Mouse (Mus musculus) CH12.LX (cell line): ENCODE measurements around the gene Padi3. TPM values are rescaled to one million over a fixed set of nuclear protein-coding genes. Genes with fewer than 3 reads are reported as not detected.

Experiments used
- DNase-seq: peaks from one replicate; pipeline ENCODE4 v3.0.0-alpha.2; 2013; ENCODE audit errors: extremely low read depth
- H3K27ac ChIP-seq: 2 replicates; pipeline ENCODE4 v1.5.1; 2012; ENCODE audit warnings: low read depth, mild to moderate bottlenecking, control low read depth, moderate library complexity; ENCODE audit not compliant: insufficient read depth
- H3K27me3 ChIP-seq: replicated peaks from 2 replicates; pipeline ENCODE3; 2012; ENCODE audit warnings: inconsistent platforms
- H3K36me3 ChIP-seq, 2 experiments: replicated peaks in 1 of 2; 2 replicates each; pipeline versions ENCODE3 to v1.6.1; 2012; ENCODE audit warnings: inconsistent platforms in 1 of 2, low read length in 1 of 2, mild to moderate bottlenecking in 1 of 2, mixed read lengths in 1 of 2, moderate library complexity in 1 of 2; ENCODE audit not compliant: control insufficient read depth in 1 of 2, insufficient read depth in 1 of 2
- H3K4me1 ChIP-seq, 2 experiments: 2 replicates each; pipeline ENCODE4 v1.6.1; 2012; ENCODE audit warnings: inconsistent platforms in 1 of 2, moderate library complexity in 1 of 2; ENCODE audit not compliant: insufficient read depth in 2 of 2, control insufficient read depth in 1 of 2
- H3K4me2 ChIP-seq: 2 replicates; pipeline ENCODE4 v1.6.1; 2012; ENCODE audit warnings: low read depth, mild to moderate bottlenecking, control low read depth; ENCODE audit not compliant: poor library complexity, insufficient read depth, severe bottlenecking
- H3K4me3 ChIP-seq, 3 experiments: fragments of 150-350 bp in 1 of 3; sonication (generic) in 1 of 3; replicated peaks in 1 of 3; 2 replicates each; pipeline versions ENCODE3 to v1.5.1; 2011 to 2012; ENCODE audit warnings: low read depth in 2 of 3, low read length in 2 of 3, mild to moderate bottlenecking in 2 of 3, moderate library complexity in 2 of 3, control low read depth in 1 of 3, improper control_type of control experiment in 1 of 3, inconsistent platforms in 1 of 3, mixed read lengths in 1 of 3; ENCODE audit not compliant: poor library complexity in 1 of 3
- H3K79me2 ChIP-seq: replicated peaks from 2 replicates; pipeline ENCODE4 v1.6.1; 2012; ENCODE audit warnings: mild to moderate bottlenecking, moderate library complexity; ENCODE audit not compliant: control insufficient read depth, poor library complexity, insufficient read depth, severe bottlenecking; ENCODE audit errors: extremely low read depth
- H3K9ac ChIP-seq: 2 replicates; pipeline ENCODE4 v1.6.1; 2012; ENCODE audit warnings: low read depth, mild to moderate bottlenecking, control low read depth, moderate library complexity; ENCODE audit not compliant: insufficient read depth
- H3K9me3 ChIP-seq: replicated peaks from 2 replicates; pipeline ENCODE3; 2012; ENCODE audit warnings: low read length, inconsistent platforms, mixed read lengths
- BHLHE40 ChIP-seq: IDR thresholded peaks from 2 replicates; pipeline ENCODE4 v1.6.1; 2011; ENCODE audit warnings: mild to moderate bottlenecking, low read depth, low read length, improper control_type of control experiment
- CHD1 ChIP-seq: IDR thresholded peaks from 2 replicates; pipeline ENCODE4 v1.6.1; 2012; ENCODE audit warnings: low read depth, low read length, improper control_type of control experiment, inconsistent platforms
- CHD2 ChIP-seq: IDR thresholded peaks from 2 replicates; pipeline ENCODE4 v1.6.1; 2011; ENCODE audit warnings: low read length, improper control_type of control experiment
- CTCF ChIP-seq, 2 experiments: IDR thresholded peaks in 1 of 2; conservative IDR thresholded peaks in 1 of 2; 2 replicates each; pipeline ENCODE4 v1.5.1; 2011 to 2012; ENCODE audit warnings: low read depth in 2 of 2, low read length in 2 of 2, improper control_type of control experiment in 1 of 2, inconsistent platforms in 1 of 2, mild to moderate bottlenecking in 1 of 2, moderate library complexity in 1 of 2
- E2F4 ChIP-seq: IDR thresholded peaks from 2 replicates; pipeline ENCODE4 v1.6.1; 2011; ENCODE audit warnings: low read depth, low read length, improper control_type of control experiment; ENCODE audit not compliant: insufficient replicate concordance
- ELF1 ChIP-seq: IDR thresholded peaks from 2 replicates; pipeline ENCODE4 v1.6.1; 2014; ENCODE audit warnings: low read depth, mild to moderate bottlenecking, inconsistent platforms, low read length, improper control_type of control experiment
- EP300 ChIP-seq: IDR thresholded peaks from 2 replicates; pipeline ENCODE4 v1.6.1; 2011; ENCODE audit warnings: low read length, improper control_type of control experiment
- GABPA ChIP-seq: IDR thresholded peaks from 2 replicates; pipeline ENCODE4 v1.6.1; 2012; ENCODE audit warnings: low read depth, low read length, improper control_type of control experiment, inconsistent platforms; ENCODE audit not compliant: insufficient replicate concordance
- JUN ChIP-seq: IDR thresholded peaks from 2 replicates; pipeline ENCODE4 v1.6.1; 2011; ENCODE audit warnings: low read depth, mild to moderate bottlenecking, low read length, improper control_type of control experiment, moderate library complexity; ENCODE audit not compliant: insufficient read depth
- JUND ChIP-seq: conservative IDR thresholded peaks from 2 replicates; pipeline ENCODE4 v1.6.1; 2011; ENCODE audit warnings: low read depth, low read length, improper control_type of control experiment
- KAT2A ChIP-seq: IDR thresholded peaks from 2 replicates; pipeline ENCODE4 v1.6.1; 2012; ENCODE audit warnings: low read length, improper control_type of control experiment, inconsistent platforms; ENCODE audit not compliant: insufficient replicate concordance
- MAFK ChIP-seq: IDR thresholded peaks from 2 replicates; pipeline ENCODE4 v1.6.1; 2011; ENCODE audit warnings: low read length, improper control_type of control experiment; ENCODE audit not compliant: insufficient replicate concordance
- MAX ChIP-seq: IDR thresholded peaks from 2 replicates; pipeline ENCODE4 v1.6.1; 2011; ENCODE audit warnings: low read length, improper control_type of control experiment
- MAZ ChIP-seq: IDR thresholded peaks from 2 replicates; pipeline ENCODE4 v1.6.1; 2012; ENCODE audit warnings: low read depth, mild to moderate bottlenecking, inconsistent platforms, low read length, improper control_type of control experiment, moderate library complexity
- MXI1 ChIP-seq: IDR thresholded peaks from 2 replicates; pipeline ENCODE4 v1.6.1; 2011; ENCODE audit warnings: mild to moderate bottlenecking, low read depth, low read length, improper control_type of control experiment
- POLR2A ChIP-seq: IDR thresholded peaks from 2 replicates; pipeline ENCODE4 v1.6.1; 2011; ENCODE audit warnings: low read depth, mild to moderate bottlenecking, improper control_type of control experiment, low read length
- POLR2AphosphoS2 ChIP-seq: IDR thresholded peaks from 2 replicates; pipeline ENCODE4 v1.6.1; 2011; ENCODE audit warnings: low read depth, low read length, improper control_type of control experiment
- RAD21 ChIP-seq: IDR thresholded peaks from 2 replicates; pipeline ENCODE4 v1.6.1; 2011; ENCODE audit warnings: low read depth, mild to moderate bottlenecking, low read length, improper control_type of control experiment, moderate library complexity
- RCOR1 ChIP-seq: conservative IDR thresholded peaks from 2 replicates; pipeline ENCODE4 v1.6.1; 2012; ENCODE audit warnings: low read depth, mild to moderate bottlenecking, inconsistent platforms, low read length, improper control_type of control experiment
- SMC3 ChIP-seq: IDR thresholded peaks from 2 replicates; pipeline ENCODE4 v1.6.1; 2011; ENCODE audit warnings: low read depth, low read length, improper control_type of control experiment
- TBP ChIP-seq: conservative IDR thresholded peaks from 2 replicates; pipeline ENCODE4 v1.6.1; 2011; ENCODE audit warnings: low read depth, low read length, improper control_type of control experiment
- TCF12 ChIP-seq: IDR thresholded peaks from 2 replicates; pipeline ENCODE4 v1.6.1; 2014; ENCODE audit warnings: low read depth, mild to moderate bottlenecking, inconsistent platforms, low read length, improper control_type of control experiment
- UBTF ChIP-seq: IDR thresholded peaks from 2 replicates; pipeline ENCODE4 v1.6.1; 2012; ENCODE audit warnings: low read depth, mild to moderate bottlenecking, inconsistent platforms, low read length, improper control_type of control experiment, moderate library complexity
- USF1 ChIP-seq: IDR thresholded peaks from 2 replicates; pipeline ENCODE4 v1.6.1; 2014; ENCODE audit warnings: low read depth, mild to moderate bottlenecking, inconsistent platforms, low read length, improper control_type of control experiment
- USF2 ChIP-seq: conservative IDR thresholded peaks from 2 replicates; pipeline ENCODE4 v1.6.1; 2011; ENCODE audit warnings: low read depth, low read length, improper control_type of control experiment
- ZC3H11A ChIP-seq: IDR thresholded peaks from 2 replicates; pipeline ENCODE4 v1.6.1; 2012; ENCODE audit warnings: low read depth, mild to moderate bottlenecking, inconsistent platforms, low read length, improper control_type of control experiment
- ZKSCAN1 ChIP-seq: IDR thresholded peaks from 2 replicates; pipeline ENCODE4 v1.6.1; 2012; ENCODE audit warnings: low read depth, inconsistent platforms, low read length, improper control_type of control experiment, borderline replicate concordance
- dilution Hi-C: fragments of 300-500 bp; cut with MboI; formaldehyde crosslinking; loops from 2 replicates; pipeline ENCODE4 v1.14.3; 2020; ENCODE audit warnings: low sequenced_read_pairs; ENCODE audit not compliant: extremely low pct_unique_long_range_greater_than_20kb, extremely low pct_ligation_motif_present
- in situ Hi-C: fragments of 300-500 bp; cut with MboI; formaldehyde crosslinking; loops from 3 replicates; pipeline ENCODE4 v1.14.3; 2019; ENCODE audit warnings: low sequenced_read_pairs, low pct_ligation_motif_present, low pct_unique_long_range_greater_than_20kb, mixed read lengths
- polyA plus RNA-seq: library from polyadenylated mRNA; unstranded; fragments of >175 nt; gene quantifications from 2 replicates; pipeline ENCODE4 v1.2.1, GENCODE M21; 2012; ENCODE audit warnings: low read depth; ENCODE audit not compliant: insufficient read length
- total RNA-seq, 2 experiments: library from RNA; depleted of rRNA; stranded (reverse); fragments of 300-350 nt in 1 of 2; fragments of >200 nt in 1 of 2; gene quantifications; 2 replicates each; pipeline ENCODE4 v1.2.3; 2012 to 2014

Padi3 gene
- total and polyA plus RNA-seq, 3 experiments, result 0.10 to 0.17 (median 0.11) TPM

GRCm38 (mm10) chr4:140785217-140785616 lies 25.2 kb downstream of the Padi3 start:
- Histone ChIP-seq H3K4me1 (no peaks in the 10 kb centered on the region), H3K9me3 (peaks cover 25% of the 10 kb centered on the region), H3K79me2 (no peaks in the 10 kb centered on the region), H3K9ac (no peak overlapping the region), H3K27me3 (peaks cover 32% of the 10 kb centered on the region), H3K4me3 (no peak overlapping the region), H3K4me2 (no peak overlapping the region), H3K27ac (no peak overlapping the region), H3K36me3 (no peaks in the 10 kb centered on the region)
- in situ Hi-C loops (loop anchor here (5.0 kb wide), 1 partner anchor 122 kb away; the partner anchor contains the start of gene Padi2), dilution Hi-C loops (no loop called here)
- TF ChIP-seq RCOR1 (no peak), POLR2A (no peak), TBP (no peak), ELF1 (no peak), MAFK (no peak), CTCF (conservative IDR thresholded peaks at IDR 0.05 in 1 of 2, IDR thresholded peaks at IDR 0.05 in 1 of 2; ENCODE audit: low read depth in 2 of 2, low read length in 2 of 2) (no peak), JUN (no peak), UBTF (no peak), MAZ (no peak), GABPA (no peak)
- no peak for DNase-seq

GRCm38 (mm10) chr4:140784292-140784945 lies 26.0 kb downstream of the Padi3 start:
- Histone ChIP-seq H3K9me3 (peaks cover 25% of the 10 kb centered on the region), H3K4me1 (no peaks in the 10 kb centered on the region), H3K9ac (no peak overlapping the region), H3K27me3 (peaks cover 31% of the 10 kb centered on the region), H3K79me2 (no peaks in the 10 kb centered on the region), H3K4me2 (no peak overlapping the region), H3K4me3 (no peak overlapping the region), H3K27ac (no peak overlapping the region), H3K36me3 (no peaks in the 10 kb centered on the region)
- dilution Hi-C loops (no loop called here), in situ Hi-C loops (no loop called here)
- no peak for TF ChIP-seq EP300
- TF ChIP-seq E2F4, result no peak
- TF ChIP-seq MXI1, result no peak
- no peak for TF ChIP-seq MAZ
- TF ChIP-seq MAFK, result no peak
- no peak for TF ChIP-seq BHLHE40
- TF ChIP-seq RAD21, result no peak
- no peak for TF ChIP-seq POLR2AphosphoS2
- TF ChIP-seq MAX, result no peak
- TF ChIP-seq TCF12, result no peak
- no peak for TF ChIP-seq ZKSCAN1
- TF ChIP-seq ZC3H11A, result no peak
- no peak for TF ChIP-seq KAT2A
- no peak for TF ChIP-seq ELF1
- TF ChIP-seq USF2, result no peak
- no peak for TF ChIP-seq USF1
- TF ChIP-seq CHD2, result no peak
- TF ChIP-seq JUND, result no peak
- TF ChIP-seq SMC3, result no peak
- no peak for TF ChIP-seq CHD1
- no peak for DNase-seq
